Mouse (Mus musculus): ENCODE data around the gene Mrps27. TPM values are rescaled to one million over a fixed set of nuclear protein-coding genes. Genes with fewer than 3 reads are reported as not detected.

Gene Mrps27
- polyA plus RNA-seq, 1 experiment from 2014 or later: 44.6 TPM

- H3K4me3 ChIP-seq: no peak overlapping the region
- H3K36me3 ChIP-seq: no peaks in the 10 kb centered on the region
- WGBS: 85% methylated on average over 4 of the region's 4 CpGs
- H3K9ac ChIP-seq: 0 out of 2 replicates have a peak overlapping the region, but pooled peaks have one; percentile 10
- H3K9me3 ChIP-seq: no peaks in the 10 kb centered on the region
- no peak overlapping the region for H3K4me2 ChIP-seq
- no peaks in the 10 kb centered on the region for H3K27me3 ChIP-seq
- 0 out of 2 replicates have a peak, but pooled peaks cover 2% of the 10 kb centered on the region for H3K4me1 ChIP-seq (replicated peaks)
- no peak for ATAC-seq (ENCODE audit: low FRiP score, low read depth)
- no peak overlapping the region for H3K27ac ChIP-seq (replicated peaks)
Measured at GRCm38 (mm10) chr13:99374191-99374590, 29.6 kb downstream of the Mrps27 start.

GRCm38 (mm10) chr13:99375550-99375949, 31.0 kb downstream of the Mrps27 start:
- no peaks in the 10 kb centered on the region for H3K36me3 ChIP-seq
- H3K4me3 ChIP-seq: no peak overlapping the region
- H3K4me1 ChIP-seq (replicated peaks): 0 out of 2 replicates have a peak, but pooled peaks cover 2% of the 10 kb centered on the region
- WGBS: 32% methylated on average over 6 of the region's 6 CpGs
- ATAC-seq (ENCODE audit: low FRiP score, low read depth): peak; percentile 71
- H3K27ac ChIP-seq (replicated peaks): no peak overlapping the region
- no peak overlapping the region for H3K9ac ChIP-seq
- H3K4me2 ChIP-seq: no peak overlapping the region
- no peaks in the 10 kb centered on the region for H3K9me3 ChIP-seq
- no peaks in the 10 kb centered on the region for H3K27me3 ChIP-seq

GRCm38 (mm10) chr13:99377055-99377454, 32.5 kb downstream of the Mrps27 start:
- Histone ChIP-seq H3K4me3 (no peak overlapping the region), H3K4me2 (no peak overlapping the region), H3K9ac (no peak overlapping the region), H3K4me1 (replicated peaks) (0 out of 2 replicates have a peak, but pooled peaks cover 2% of the 10 kb centered on the region), H3K27ac (replicated peaks) (no peak overlapping the region), H3K36me3 (no peaks in the 10 kb centered on the region), H3K27me3 (no peaks in the 10 kb centered on the region), H3K9me3 (no peaks in the 10 kb centered on the region)
- ATAC-seq (ENCODE audit: low FRiP score, low read depth): no peak
- WGBS: 90% methylated on average over 6 of the region's 6 CpGs

GRCm38 (mm10) chr13:99378223-99378622, 33.6 kb downstream of the Mrps27 start:
- Histone ChIP-seq H3K9ac (no peak overlapping the region), H3K4me1 (replicated peaks) (0 out of 2 replicates have a peak, but pooled peaks cover 2% of the 10 kb centered on the region), H3K4me2 (no peak overlapping the region), H3K4me3 (no peak overlapping the region), H3K9me3 (no peaks in the 10 kb centered on the region), H3K27ac (replicated peaks) (no peak overlapping the region), H3K36me3 (no peaks in the 10 kb centered on the region), H3K27me3 (no peaks in the 10 kb centered on the region)
- ATAC-seq (ENCODE audit: low FRiP score, low read depth): no peak
- WGBS: 81% methylated on average over 1 of the region's 1 CpGs

- no peak for ATAC-seq (ENCODE audit: low FRiP score, low read depth)
- Histone ChIP-seq H3K36me3 (no peaks in the 10 kb centered on the region), H3K27ac (replicated peaks) (no peak overlapping the region), H3K4me1 (replicated peaks) (no peaks in the 10 kb centered on the region), H3K9me3 (no peaks in the 10 kb centered on the region), H3K27me3 (no peaks in the 10 kb centered on the region), H3K9ac (no peak overlapping the region), H3K4me3 (no peak overlapping the region), H3K4me2 (no peak overlapping the region)
- 51% methylated on average over 6 of the region's 6 CpGs for WGBS
Measured at GRCm38 (mm10) chr13:99382373-99382772, 37.8 kb downstream of the Mrps27 start.

GRCm38 (mm10) chr13:99384555-99385203, 40.1 kb downstream of the Mrps27 start:
- Histone ChIP-seq H3K9me3 (no peaks in the 10 kb centered on the region), H3K36me3 (no peaks in the 10 kb centered on the region), H3K27ac (replicated peaks) (no peak overlapping the region), H3K9ac (no peak overlapping the region), H3K4me2 (no peak overlapping the region), H3K4me1 (replicated peaks) (no peaks in the 10 kb centered on the region), H3K27me3 (no peaks in the 10 kb centered on the region), H3K4me3 (no peak overlapping the region)
- ATAC-seq (ENCODE audit: low FRiP score, low read depth): no peak
- 60% methylated on average over 7 of the region's 7 CpGs for WGBS

GRCm38 (mm10) chr13:99385911-99386310, 41.3 kb downstream of the Mrps27 start:
- H3K4me1 ChIP-seq (replicated peaks): no peaks in the 10 kb centered on the region
- no peak overlapping the region for H3K4me3 ChIP-seq
- H3K36me3 ChIP-seq: no peaks in the 10 kb centered on the region
- H3K27me3 ChIP-seq: no peaks in the 10 kb centered on the region
- no peak overlapping the region for H3K4me2 ChIP-seq
- no peaks in the 10 kb centered on the region for H3K9me3 ChIP-seq
- H3K27ac ChIP-seq (replicated peaks): no peak overlapping the region
- 86% methylated on average over 6 of the region's 6 CpGs for WGBS
- no peak overlapping the region for H3K9ac ChIP-seq
- ATAC-seq (ENCODE audit: low FRiP score, low read depth): no peak

GRCm38 (mm10) chr13:99386341-99386740, 41.8 kb downstream of the Mrps27 start:
- no peak for ATAC-seq (ENCODE audit: low FRiP score, low read depth)
- no peak overlapping the region for H3K4me2 ChIP-seq
- H3K4me1 ChIP-seq (replicated peaks): no peaks in the 10 kb centered on the region
- no peak overlapping the region for H3K27ac ChIP-seq (replicated peaks)
- H3K4me3 ChIP-seq: no peak overlapping the region
- WGBS: 89% methylated on average over 7 of the region's 7 CpGs
- no peaks in the 10 kb centered on the region for H3K9me3 ChIP-seq
- H3K36me3 ChIP-seq: no peaks in the 10 kb centered on the region
- no peaks in the 10 kb centered on the region for H3K27me3 ChIP-seq
- H3K9ac ChIP-seq: no peak overlapping the region

- no peak for ATAC-seq (ENCODE audit: low FRiP score, low read depth)
- Histone ChIP-seq H3K36me3 (no peaks in the 10 kb centered on the region), H3K9ac (no peak overlapping the region), H3K27me3 (no peaks in the 10 kb centered on the region), H3K27ac (replicated peaks) (no peak overlapping the region), H3K4me3 (no peak overlapping the region), H3K9me3 (no peaks in the 10 kb centered on the region), H3K4me2 (no peak overlapping the region), H3K4me1 (replicated peaks) (no peaks in the 10 kb centered on the region)
- 76% methylated on average over 7 of the region's 7 CpGs for WGBS
Measured at GRCm38 (mm10) chr13:99387901-99388811, 43.6 kb downstream of the Mrps27 start.

GRCm38 (mm10) chr13:99391417-99391816, 46.8 kb downstream of the Mrps27 start:
- Histone ChIP-seq H3K9ac (no peak overlapping the region), H3K4me3 (no peak overlapping the region), H3K4me2 (no peak overlapping the region), H3K4me1 (replicated peaks) (peaks cover 12% of the 10 kb centered on the region), H3K36me3 (no peaks in the 10 kb centered on the region), H3K27ac (replicated peaks) (no peak overlapping the region), H3K27me3 (no peaks in the 10 kb centered on the region), H3K9me3 (no peaks in the 10 kb centered on the region)
- 0 out of 2 replicates have a peak, but pooled peaks have one; percentile 34 for ATAC-seq (ENCODE audit: low FRiP score, low read depth)
- WGBS: 58% methylated on average over 3 of the region's 3 CpGs

- 83% methylated on average over 3 of the region's 3 CpGs for WGBS
- Histone ChIP-seq H3K27ac (replicated peaks) (no peak overlapping the region), H3K9ac (no peak overlapping the region), H3K27me3 (no peaks in the 10 kb centered on the region), H3K4me1 (replicated peaks) (peaks cover 23% of the 10 kb centered on the region), H3K9me3 (no peaks in the 10 kb centered on the region), H3K4me3 (no peak overlapping the region), H3K36me3 (no peaks in the 10 kb centered on the region), H3K4me2 (no peak overlapping the region)
- no peak for ATAC-seq (ENCODE audit: low FRiP score, low read depth)
Measured at GRCm38 (mm10) chr13:99393128-99393527, 48.5 kb downstream of the Mrps27 start.

- Histone ChIP-seq H3K36me3 (no peaks in the 10 kb centered on the region), H3K4me1 (replicated peaks) (peaks cover 27% of the 10 kb centered on the region), H3K27me3 (no peaks in the 10 kb centered on the region), H3K4me3 (no peak overlapping the region), H3K9me3 (no peaks in the 10 kb centered on the region), H3K27ac (replicated peaks) (no peak overlapping the region), H3K4me2 (no peak overlapping the region), H3K9ac (no peak overlapping the region)
- WGBS: 62% methylated on average over 3 of the region's 3 CpGs
- ATAC-seq (ENCODE audit: low FRiP score, low read depth): no peak
Measured at GRCm38 (mm10) chr13:99394694-99395093, 50.1 kb downstream of the Mrps27 start.

Data from hindbrain, embryonic 15.5 days (tissue).